Mouse (Mus musculus): ENCODE measurements around the gene Ppp5c. TPM values are rescaled to one million over a fixed set of nuclear protein-coding genes. Genes with fewer than 3 reads are reported as not detected.

Ppp5c gene
- 67.2 and 70.1 TPM in 2 replicates for polyA plus RNA-seq (2015; fragmentation: Nextera tagmentation; extraction: Ambion mirVana)

DNA sequence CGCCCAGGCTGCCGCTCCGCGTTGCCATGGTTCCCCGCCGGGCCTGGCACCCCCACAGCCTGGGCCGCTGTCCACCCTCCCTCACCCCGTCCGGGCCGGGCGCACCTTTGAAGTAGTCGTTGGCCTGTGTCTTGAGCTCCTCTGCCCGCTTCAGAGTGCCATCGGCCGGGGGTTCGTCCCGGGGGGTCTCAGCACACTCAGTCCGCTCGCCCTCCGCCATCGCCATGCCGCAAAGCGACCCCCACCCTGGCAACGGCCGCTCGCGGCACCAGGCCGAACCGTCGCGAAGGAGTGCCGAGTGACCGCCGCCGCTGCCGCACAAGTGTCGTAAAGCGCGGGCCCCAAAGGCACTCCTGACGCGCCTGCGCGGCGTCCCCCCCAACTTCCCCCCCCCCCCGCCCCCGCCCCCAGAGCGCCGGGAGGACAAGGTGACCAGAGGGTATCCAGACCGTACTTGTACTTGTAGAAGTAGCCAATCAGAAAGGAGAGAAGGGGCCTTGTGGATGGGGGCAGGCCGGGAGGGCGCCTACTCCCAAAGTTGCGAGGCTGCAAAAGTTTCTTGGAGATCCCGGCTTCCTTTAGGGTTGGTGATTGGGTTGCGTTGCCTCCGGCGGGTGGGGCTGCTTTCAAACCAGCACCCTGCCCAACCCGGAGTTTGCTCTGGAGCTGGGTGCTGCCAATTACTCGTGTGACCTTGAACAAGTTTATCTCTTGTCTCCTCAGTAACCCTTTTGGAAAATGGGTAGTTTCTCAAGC is at the start of gene Ppp5c:
TSS of gene Ppp5c (minus strand) at position 337 of the 756 bp plus-strand sequence.

DNA sequence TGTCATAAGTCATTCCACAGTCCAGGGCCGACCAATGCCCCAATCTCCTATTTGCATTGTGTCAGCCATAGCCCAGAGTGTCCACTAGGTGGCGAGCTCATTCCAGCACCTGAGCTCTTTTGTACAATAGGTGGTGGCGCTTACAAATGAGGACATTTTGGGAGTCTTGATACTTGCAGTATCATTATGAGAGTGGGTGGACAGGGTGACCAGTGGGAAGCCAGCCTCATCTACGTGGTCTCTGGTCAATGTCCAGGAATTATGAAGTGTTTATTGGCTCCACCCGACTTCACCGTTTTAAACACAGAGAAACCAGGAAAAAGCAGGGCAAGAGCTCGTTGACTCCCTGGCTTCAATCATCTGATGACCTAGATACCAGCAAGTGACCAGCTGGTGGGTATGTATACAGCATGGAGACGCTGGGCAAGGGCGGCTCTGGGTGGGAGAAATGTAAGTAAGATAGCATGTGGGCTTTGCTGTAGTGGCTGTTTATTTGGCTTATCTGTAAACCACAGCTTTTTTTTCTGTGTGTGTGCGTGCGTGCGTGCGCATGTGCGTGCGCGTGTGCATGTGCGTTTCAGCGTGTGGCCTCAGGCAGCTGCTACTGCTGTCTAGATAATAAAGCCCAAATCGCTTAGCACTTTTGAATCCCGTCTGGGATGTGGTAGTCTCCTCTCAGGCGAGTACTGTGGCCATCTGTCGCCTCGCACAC is 46.3 kb upstream of the Ppp5c start, which contains the start of gene Psg16:
TSS of gene Psg16 (plus strand) at position 137 of the 712 bp plus-strand sequence.

DNA sequence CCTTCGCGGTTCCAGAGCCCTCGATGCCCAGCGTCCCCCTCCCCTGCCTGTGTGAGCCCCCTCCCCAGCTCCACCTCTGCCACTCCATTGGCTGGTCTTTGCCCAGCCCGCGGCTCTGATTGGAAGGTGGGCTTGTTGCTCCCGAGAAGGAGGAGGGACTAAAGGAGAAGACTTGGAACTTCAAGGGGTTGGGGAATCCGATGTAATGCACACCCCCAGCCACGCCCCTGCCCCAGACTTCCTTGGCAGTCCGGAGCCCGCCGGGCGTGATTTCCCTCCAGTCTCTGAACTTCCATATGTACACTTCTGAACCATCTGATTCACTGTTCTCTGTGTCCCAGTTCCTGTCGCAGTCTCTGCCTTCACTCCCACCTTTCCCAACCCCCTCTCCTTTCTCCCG is 34.7 kb upstream of the Ppp5c start, which contains the start of gene Hif3a:
TSS of gene Hif3a (minus strand) at position 39 of the 400 bp plus-strand sequence.

DNA sequence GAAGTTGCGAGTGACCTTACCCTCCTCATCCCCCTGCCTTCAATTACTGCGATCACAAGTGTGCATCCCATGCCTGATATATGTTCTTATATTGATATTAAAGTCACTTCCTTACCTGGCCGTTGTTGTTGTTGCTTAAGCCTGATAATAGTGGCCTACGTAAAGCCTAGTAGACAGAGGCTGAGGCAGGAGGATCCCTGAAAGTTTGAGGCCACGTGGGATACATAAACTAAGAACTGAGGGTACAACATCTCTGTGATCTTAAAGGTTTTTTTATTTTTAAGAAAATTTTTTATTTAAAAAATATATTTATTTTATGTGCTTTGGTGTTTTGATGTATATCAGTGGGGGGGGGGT is 35.3 kb downstream of the Ppp5c start, which contains the start of gene Ccdc8:
TSS of gene Ccdc8 (plus strand) at position 258 of the 357 bp plus-strand sequence.

DNA sequence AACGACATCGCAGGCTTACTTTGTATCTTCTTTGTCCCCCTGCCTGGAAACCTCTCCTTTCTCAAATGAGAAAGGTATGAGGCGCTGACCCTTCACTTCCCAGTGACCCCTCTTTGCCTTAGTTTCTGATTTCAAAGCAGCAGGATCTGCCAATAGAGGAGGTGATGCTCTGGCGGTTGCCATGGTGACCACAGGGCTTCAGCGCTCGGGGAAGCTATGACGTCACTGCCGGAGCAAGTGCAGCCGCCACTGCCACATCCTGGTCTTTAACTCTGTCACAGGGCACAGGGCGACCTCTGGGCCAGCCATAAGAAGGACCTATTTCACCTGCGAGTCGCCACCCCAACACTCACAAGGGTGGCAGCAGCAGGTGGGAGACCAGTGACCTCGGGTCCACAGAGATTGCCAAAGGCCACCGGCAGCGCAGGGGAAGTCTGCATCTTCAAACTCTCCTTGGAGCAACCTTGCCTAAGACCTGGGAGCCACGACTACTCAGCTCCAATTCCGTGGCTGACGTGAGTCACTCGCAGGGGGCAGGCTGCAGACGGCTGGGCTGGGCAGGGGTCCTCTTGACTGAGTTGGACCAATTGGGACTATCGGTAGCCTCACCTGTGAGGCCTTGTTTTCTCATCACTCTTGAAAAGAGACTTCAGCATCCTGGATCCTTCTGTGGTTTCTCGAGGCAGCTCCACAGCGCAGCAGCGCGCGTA is 44.7 kb downstream of the Ppp5c start, which contains the start of gene Gm42372:
TSS of gene Gm42372 (plus strand) at position 228 of the 710 bp plus-strand sequence.

DNA sequence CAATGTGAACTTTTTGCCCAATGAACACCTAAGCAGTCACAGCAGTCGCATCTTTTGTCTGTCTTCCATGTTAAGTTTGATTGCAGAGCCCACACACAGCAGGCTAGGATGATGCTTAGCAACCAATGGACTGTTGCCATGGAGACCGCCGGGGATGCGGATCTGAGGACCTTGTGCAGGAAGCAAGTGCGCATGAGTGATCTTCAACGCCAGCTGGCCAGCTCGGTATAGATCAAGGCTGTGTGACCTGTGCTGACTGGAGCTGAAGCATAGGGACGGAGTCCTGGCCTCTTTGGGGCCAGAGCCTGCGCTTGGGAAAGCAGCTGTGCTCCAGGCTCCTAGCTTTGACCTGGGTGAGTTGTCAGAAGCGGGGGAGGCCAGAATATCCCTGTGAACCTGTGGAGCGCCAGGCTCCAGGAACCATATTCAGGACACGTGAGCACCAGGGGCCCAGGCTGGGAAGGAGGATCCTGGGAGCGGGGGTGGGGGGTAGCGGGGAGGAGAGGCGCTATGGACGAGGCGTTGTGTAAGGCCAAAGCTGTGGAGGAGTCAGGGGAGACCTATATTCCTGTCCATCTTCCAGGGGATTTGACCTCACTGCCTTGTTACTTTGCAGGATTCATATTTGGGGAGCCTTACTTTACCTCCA is 68.1 kb downstream of the Ppp5c start, which contains the start of gene Pnmal1:
TSS of gene Pnmal1 (plus strand) at position 141 of the 649 bp plus-strand sequence.

Other genes starting within 250 kb of the Ppp5c start
- 28.7 and 76.6 TPM in 2 replicates for gene Slc1a5, start 246.6 kb downstream of the Ppp5c start, polyA plus RNA-seq (2015; fragmentation: Nextera tagmentation; extraction: Ambion mirVana)
- gene Strn4, start 212.0 kb downstream of the Ppp5c start, polyA plus RNA-seq (2015; fragmentation: Nextera tagmentation; extraction: Ambion mirVana), result 38.7 and 38.9 TPM in 2 replicates
- gene Fkrp, start 211.2 kb downstream of the Ppp5c start, polyA plus RNA-seq (2015; fragmentation: Nextera tagmentation; extraction: Ambion mirVana), result 16.7 and 18.5 TPM in 2 replicates
- gene Prkd2, start 185.0 kb downstream of the Ppp5c start, polyA plus RNA-seq (2015; fragmentation: Nextera tagmentation; extraction: Ambion mirVana), result 7.3 and 8.5 TPM in 2 replicates
- gene Dact3, start 152.6 kb downstream of the Ppp5c start, polyA plus RNA-seq (2015; fragmentation: Nextera tagmentation; extraction: Ambion mirVana), result 2.1 and 3.8 TPM in 2 replicates
- gene Gng8, start 136.1 kb downstream of the Ppp5c start, polyA plus RNA-seq (2015; fragmentation: Nextera tagmentation; extraction: Ambion mirVana), result 2.1 and 2.2 TPM in 2 replicates
- 1.7 and 1.9 TPM in 2 replicates for gene Ptgir, start 121.4 kb downstream of the Ppp5c start, polyA plus RNA-seq (2015; fragmentation: Nextera tagmentation; extraction: Ambion mirVana)
- gene Calm3, start 103.8 kb downstream of the Ppp5c start, polyA plus RNA-seq (2015; fragmentation: Nextera tagmentation; extraction: Ambion mirVana), result 46.4 and 58.8 TPM in 2 replicates
- 27.5 and 27.9 TPM in 2 replicates for gene Pnmal2, start 83.2 kb downstream of the Ppp5c start, polyA plus RNA-seq (2015; fragmentation: Nextera tagmentation; extraction: Ambion mirVana)
- gene Pnmal1, start 68.2 kb downstream of the Ppp5c start, polyA plus RNA-seq (2015; fragmentation: Nextera tagmentation; extraction: Ambion mirVana), result 0.33 and 0.38 TPM in 2 replicates
- gene Gm42372, start 44.8 kb downstream of the Ppp5c start, polyA plus RNA-seq (2015; fragmentation: Nextera tagmentation; extraction: Ambion mirVana), result 0.03 TPM in 1 of 2 replicates, not detected in the other
- 12.8 and 14.3 TPM in 2 replicates for gene Ccdc8, start 35.2 kb downstream of the Ppp5c start, polyA plus RNA-seq (2015; fragmentation: Nextera tagmentation; extraction: Ambion mirVana)
- gene Hif3a, start 34.5 kb upstream of the Ppp5c start, polyA plus RNA-seq (2015; fragmentation: Nextera tagmentation; extraction: Ambion mirVana), result 6.8 TPM in 2 replicates
- gene Psg16, start 46.1 kb upstream of the Ppp5c start, polyA plus RNA-seq (2015; fragmentation: Nextera tagmentation; extraction: Ambion mirVana), result 0.23 and 0.27 TPM in 2 replicates
- gene Ceacam3, start 122.4 kb upstream of the Ppp5c start, polyA plus RNA-seq (2015; fragmentation: Nextera tagmentation; extraction: Ambion mirVana), result not detected in 2 replicates
- gene Psg29, start 175.6 kb upstream of the Ppp5c start, polyA plus RNA-seq (2015; fragmentation: Nextera tagmentation; extraction: Ambion mirVana), result not detected in 2 replicates

Measured in skeletal muscle tissue, postnatal 0 days (tissue).